Mouse (Mus musculus): ENCODE data around the gene Hlcs. TPM values are rescaled to one million over a fixed set of nuclear protein-coding genes. Genes with fewer than 3 reads are reported as not detected.
A peak's percentile ranks its signal among the peaks of the same experiment; 100 is the strongest.

Gene Hlcs
- polyA plus RNA-seq, 1 experiment from 2014 or later = 12.6 TPM

DNA sequence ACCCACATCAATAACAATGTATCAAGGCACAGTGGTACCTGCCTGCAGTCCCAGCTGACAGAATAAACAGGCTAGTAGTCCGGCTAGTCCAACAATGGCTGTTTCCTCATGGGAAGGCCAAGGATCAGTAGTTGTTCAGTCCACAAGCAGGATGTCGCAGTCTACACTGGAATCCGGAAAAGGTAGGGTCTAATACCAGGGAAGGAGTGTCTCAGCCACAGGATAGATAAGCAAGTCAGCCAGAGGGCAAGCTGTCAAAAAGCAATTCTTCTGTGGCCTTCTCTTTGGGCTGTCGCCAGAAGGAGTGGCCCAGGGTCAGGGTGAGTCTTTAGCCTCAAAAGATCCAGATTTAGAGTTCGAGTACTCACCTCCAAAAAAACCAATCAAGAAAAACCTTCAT lies 4.4 kb upstream of the Hlcs start:
- H3K4me3 ChIP-seq = no peak overlapping the region
- H3K9me3 ChIP-seq (replicated peaks) = no peaks in the 10 kb centered on the region
- H3K36me3 ChIP-seq = no peaks in the 10 kb centered on the region
- no peak for DNase-seq (ENCODE audit: low spot score)
- WGBS = 86% methylated on average over 5 of the region's 5 CpGs
- H3K27ac ChIP-seq (replicated peaks) = no peak overlapping the region
- H3K27me3 ChIP-seq (ENCODE audit: low read depth, poor library complexity, severe bottlenecking) = peaks cover 14% of the 10 kb centered on the region
- H3K4me1 ChIP-seq = peaks cover 10% of the 10 kb centered on the region

DNA sequence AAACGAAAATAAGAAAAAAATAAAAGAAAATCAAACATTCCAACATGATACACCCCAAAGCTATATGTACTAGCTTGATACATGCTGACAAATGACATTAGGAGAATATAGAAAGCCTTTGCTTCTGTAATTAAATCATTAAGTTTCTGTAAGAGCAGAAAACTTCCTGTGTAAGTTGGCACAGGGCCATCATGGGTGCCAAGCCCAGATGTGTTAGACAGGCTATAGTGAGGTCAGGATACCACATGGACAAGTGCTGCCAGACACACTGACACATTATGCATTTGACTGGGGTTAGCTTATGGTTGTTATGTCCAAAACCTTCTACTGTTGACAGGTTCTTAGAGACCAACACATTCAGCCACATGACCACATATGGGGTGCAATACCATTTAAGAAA lies 1.8 kb upstream of the Hlcs start:
- H3K36me3 ChIP-seq = no peaks in the 10 kb centered on the region
- no peak for DNase-seq (ENCODE audit: low spot score)
- H3K9me3 ChIP-seq (replicated peaks) = no peaks in the 10 kb centered on the region
- H3K27me3 ChIP-seq (ENCODE audit: low read depth, poor library complexity, severe bottlenecking) = peaks cover 14% of the 10 kb centered on the region
- peaks cover 22% of the 10 kb centered on the region for H3K4me1 ChIP-seq
- H3K4me3 ChIP-seq = no peak overlapping the region
- 65% methylated on average over 1 of the region's 1 CpGs for WGBS
- H3K27ac ChIP-seq (replicated peaks) = no peak overlapping the region

DNA sequence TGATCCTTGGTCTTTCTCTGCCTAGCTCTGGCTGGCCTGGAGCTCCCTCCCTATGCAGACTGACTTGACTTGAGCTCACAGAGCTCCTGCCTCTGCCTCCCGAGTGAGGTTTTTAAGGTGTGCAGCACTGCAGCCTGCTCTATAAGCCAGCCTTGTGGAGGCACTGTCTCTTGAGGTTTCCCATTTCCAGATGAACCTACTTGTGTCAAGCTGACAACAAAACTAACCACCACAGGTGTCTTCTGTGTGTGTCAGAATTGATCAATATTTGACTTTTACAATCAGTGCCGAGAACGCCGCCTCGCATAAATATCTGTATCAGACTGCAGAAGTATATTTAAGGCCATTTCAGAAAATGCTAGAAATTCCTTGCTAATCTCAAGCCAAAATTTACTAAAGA lies 1.3 kb upstream of the Hlcs start:
- no peak for DNase-seq (ENCODE audit: low spot score)

DNA sequence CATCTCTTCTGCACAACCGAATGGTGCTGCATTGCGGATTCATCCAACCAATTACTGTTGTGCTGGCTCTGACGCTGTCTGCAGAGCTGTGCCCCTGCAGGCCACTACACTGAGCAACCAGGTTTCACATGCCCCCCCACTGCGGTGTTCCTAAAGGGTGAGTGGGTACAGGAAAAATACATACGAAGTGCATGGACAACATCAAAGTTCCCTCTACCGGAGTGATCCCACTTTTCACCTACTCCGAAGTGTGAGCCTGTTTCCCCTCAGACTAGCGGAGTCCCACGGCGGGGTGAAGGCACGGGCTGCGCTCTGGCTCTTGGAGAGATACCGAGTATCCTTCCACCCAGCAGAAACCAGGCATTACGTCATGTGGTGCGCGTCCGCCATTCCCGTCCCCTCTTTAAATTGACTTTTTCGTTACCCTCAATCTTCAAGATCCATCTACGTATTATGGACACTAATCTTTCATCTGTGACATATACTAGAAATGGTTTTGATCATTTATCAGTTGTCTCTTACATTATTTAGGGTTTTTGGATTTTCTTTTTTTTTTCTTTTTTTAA lies 625 bp downstream of the Hlcs start:
- peak overlapping the region; percentile 99 for H3K27ac ChIP-seq (replicated peaks)
- H3K4me3 ChIP-seq = peak overlapping the region; percentile 82
- 0% methylated on average over 20 of the region's 20 CpGs for WGBS
- peaks cover 14% of the 10 kb centered on the region for H3K27me3 ChIP-seq (ENCODE audit: low read depth, poor library complexity, severe bottlenecking)
- peaks cover 26% of the 10 kb centered on the region for H3K4me1 ChIP-seq
- no peaks in the 10 kb centered on the region for H3K36me3 ChIP-seq
- H3K9me3 ChIP-seq (replicated peaks) = no peaks in the 10 kb centered on the region
- DNase-seq (ENCODE audit: low spot score) = peak; percentile 88

More for the DNA sequence above, 1.3 kb upstream of the Hlcs start:
- Histone ChIP-seq H3K4me1 (peaks cover 22% of the 10 kb centered on the region), H3K27me3 (ENCODE audit: low read depth, poor library complexity, severe bottlenecking) (peaks cover 14% of the 10 kb centered on the region), H3K27ac (replicated peaks) (no peak overlapping the region), H3K9me3 (replicated peaks) (no peaks in the 10 kb centered on the region), H3K36me3 (no peaks in the 10 kb centered on the region), H3K4me3 (no peak overlapping the region)
- 93% methylated on average over 5 of the region's 5 CpGs for WGBS

DNA sequence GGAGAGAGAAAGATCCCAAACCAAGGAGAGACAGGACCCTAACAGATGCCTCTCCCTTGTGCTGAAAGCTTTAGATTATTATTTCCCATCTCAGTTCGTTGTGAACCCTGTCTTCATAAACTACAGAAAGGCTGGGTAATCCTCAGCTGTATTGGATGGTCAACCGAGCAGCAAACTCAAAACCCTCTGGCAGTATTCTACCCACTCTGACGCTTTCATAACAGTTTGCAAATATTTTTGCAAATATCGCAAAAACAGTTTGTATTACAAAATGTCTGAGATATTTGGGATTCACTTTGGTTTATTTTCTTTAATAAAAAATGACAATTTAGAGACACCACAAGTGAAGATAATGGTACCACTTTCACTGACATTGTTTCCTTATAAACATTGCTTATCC lies 1.4 kb downstream of the Hlcs start:
- Histone ChIP-seq H3K4me1 (peaks cover 28% of the 10 kb centered on the region), H3K4me3 (peak overlapping the region; percentile 82), H3K36me3 (no peaks in the 10 kb centered on the region), H3K27ac (replicated peaks) (peak overlapping the region; percentile 99), H3K27me3 (ENCODE audit: low read depth, poor library complexity, severe bottlenecking) (peaks cover 14% of the 10 kb centered on the region), H3K9me3 (replicated peaks) (no peaks in the 10 kb centered on the region)
- DNase-seq (ENCODE audit: low spot score) = no peak
- 76% methylated on average over 4 of the region's 4 CpGs for WGBS

DNA sequence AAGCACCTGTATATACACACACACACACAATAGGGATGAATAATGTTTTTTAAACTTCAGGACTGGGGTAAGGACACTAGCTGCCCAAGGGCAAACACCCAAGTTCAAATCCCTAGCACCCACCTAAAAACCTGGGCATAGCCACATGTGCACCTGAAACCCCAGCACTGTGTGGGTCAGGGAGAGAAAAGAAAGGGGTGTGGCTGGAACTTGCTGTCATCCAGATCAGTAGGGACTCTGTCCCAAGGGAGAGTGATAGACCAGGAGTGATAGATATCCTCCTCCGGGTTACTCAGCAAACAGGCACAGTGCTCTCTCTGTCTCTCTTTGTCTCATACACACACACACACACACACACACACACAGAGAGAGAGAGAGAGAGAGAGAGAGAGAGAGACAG lies 2.0 kb downstream of the Hlcs start:
- Histone ChIP-seq H3K27ac (replicated peaks) (0 out of 2 replicates have a peak overlapping the region, but pooled peaks have one; percentile 99), H3K27me3 (ENCODE audit: low read depth, poor library complexity, severe bottlenecking) (peaks cover 14% of the 10 kb centered on the region), H3K9me3 (replicated peaks) (no peaks in the 10 kb centered on the region), H3K4me1 (peaks cover 28% of the 10 kb centered on the region), H3K36me3 (no peaks in the 10 kb centered on the region), H3K4me3 (peak overlapping the region; percentile 82; the same call in 1 of the 2 replicates)
- 81% methylated on average over 1 of the region's 1 CpGs for WGBS
- no peak for DNase-seq (ENCODE audit: low spot score)

DNA sequence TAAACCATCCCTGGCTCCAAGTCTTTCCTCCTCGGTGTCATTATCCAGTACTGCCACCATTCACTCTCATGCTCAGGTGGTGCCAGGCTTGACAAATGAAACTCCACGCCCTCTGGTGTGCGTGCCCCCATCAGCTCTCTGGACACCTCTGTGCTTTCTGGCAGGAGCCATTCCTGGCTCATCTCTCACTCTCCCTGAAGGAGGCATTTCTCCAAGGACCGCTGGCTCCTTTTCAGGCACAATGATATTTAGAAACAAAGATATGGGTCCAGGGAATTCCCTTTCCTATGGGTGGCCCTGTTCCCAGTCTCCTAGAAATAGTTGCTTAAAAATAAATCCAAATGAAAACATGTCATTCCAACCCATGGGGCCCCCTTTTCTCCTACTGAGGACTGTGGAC lies 4.3 kb downstream of the Hlcs start:
- H3K27me3 ChIP-seq (ENCODE audit: low read depth, poor library complexity, severe bottlenecking) = peaks cover 3% of the 10 kb centered on the region
- no peak for DNase-seq (ENCODE audit: low spot score)
- no peak overlapping the region for H3K4me3 ChIP-seq
- no peak overlapping the region for H3K27ac ChIP-seq (replicated peaks)
- no peaks in the 10 kb centered on the region; the same call in 1 of the 2 replicates for H3K9me3 ChIP-seq (replicated peaks)
- no peaks in the 10 kb centered on the region for H3K36me3 ChIP-seq
- WGBS = 90% methylated on average over 4 of the region's 4 CpGs
- H3K4me1 ChIP-seq = peaks cover 28% of the 10 kb centered on the region

DNA sequence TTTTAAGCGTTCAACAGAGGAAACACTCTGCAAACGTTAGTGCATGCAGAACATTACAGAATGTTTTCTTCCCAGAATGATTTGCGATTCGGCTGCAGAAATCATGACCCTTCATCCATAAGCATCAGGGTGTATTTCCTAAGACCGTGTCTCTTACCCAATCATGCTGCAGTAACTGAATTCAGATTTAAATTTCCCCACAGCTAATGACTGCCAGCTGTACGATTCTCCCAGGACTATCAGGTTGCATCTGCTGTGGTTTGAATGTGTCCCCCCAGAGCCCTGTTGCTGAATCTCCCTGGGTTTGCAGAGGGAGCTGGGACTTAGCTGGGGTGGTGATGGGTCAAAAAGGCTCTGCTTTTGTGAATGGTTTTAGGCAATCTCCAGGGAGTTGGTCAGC lies 5.4 kb downstream of the Hlcs start:
- 65% methylated on average over 6 of the region's 6 CpGs for WGBS
- peaks cover 14% of the 10 kb centered on the region for H3K27me3 ChIP-seq (ENCODE audit: low read depth, poor library complexity, severe bottlenecking)
- no peak overlapping the region for H3K27ac ChIP-seq (replicated peaks)
- H3K36me3 ChIP-seq = no peaks in the 10 kb centered on the region
- no peak for DNase-seq (ENCODE audit: low spot score)
- H3K4me1 ChIP-seq = peaks cover 21% of the 10 kb centered on the region
- H3K4me3 ChIP-seq = no peak overlapping the region
- no peaks in the 10 kb centered on the region; the same call in 1 of the 2 replicates for H3K9me3 ChIP-seq (replicated peaks)

DNA sequence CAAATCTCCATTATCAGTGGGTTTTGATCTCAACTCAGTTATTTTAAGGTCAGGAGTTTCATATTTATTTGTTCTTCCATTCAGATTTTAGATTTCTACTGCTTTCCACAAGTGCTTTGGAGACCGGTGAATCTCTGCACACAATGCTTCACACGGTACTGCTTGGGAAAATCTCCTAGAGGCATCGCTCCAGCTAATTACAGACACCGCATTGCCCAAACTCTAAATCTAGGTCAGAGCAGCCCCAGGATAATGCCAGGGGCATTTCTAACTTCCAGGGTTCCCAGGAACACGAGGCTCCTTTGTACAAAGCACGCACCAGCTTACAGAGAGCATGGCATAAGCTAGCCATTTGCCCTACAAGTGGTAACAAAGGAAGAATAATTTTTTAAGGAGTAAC lies 5.8 kb downstream of the Hlcs start:
- WGBS = 85% methylated on average over 6 of the region's 6 CpGs
- H3K36me3 ChIP-seq = no peaks in the 10 kb centered on the region
- no peak for DNase-seq (ENCODE audit: low spot score)
- H3K9me3 ChIP-seq (replicated peaks) = no peaks in the 10 kb centered on the region; the same call in 1 of the 2 replicates
- no peak overlapping the region for H3K4me3 ChIP-seq
- H3K4me1 ChIP-seq = peaks cover 26% of the 10 kb centered on the region
- H3K27ac ChIP-seq (replicated peaks) = no peak overlapping the region
- peaks cover 18% of the 10 kb centered on the region for H3K27me3 ChIP-seq (ENCODE audit: low read depth, poor library complexity, severe bottlenecking)

DNA sequence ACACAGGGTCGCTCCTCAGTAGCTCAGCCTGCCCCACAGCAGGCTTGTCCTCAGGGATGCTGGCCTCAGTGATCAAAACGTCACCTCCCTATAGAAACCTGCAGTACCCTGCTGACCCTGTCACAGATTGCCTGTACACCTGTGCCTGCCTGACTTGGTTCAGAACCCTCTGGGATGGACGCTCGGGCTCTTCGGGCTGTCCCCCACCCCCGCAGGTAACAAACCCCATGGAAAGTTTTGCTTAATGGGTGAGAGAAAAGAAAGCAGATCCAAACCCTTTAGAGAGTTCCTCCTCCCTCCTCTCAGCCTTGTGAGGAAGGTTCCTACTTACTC lies 10.2 kb downstream of the Hlcs start:
- Histone ChIP-seq H3K27ac (replicated peaks) (peak overlapping the region; percentile 67), H3K36me3 (no peaks in the 10 kb centered on the region), H3K4me3 (peak overlapping the region; percentile 42), H3K4me1 (peaks cover 18% of the 10 kb centered on the region), H3K27me3 (ENCODE audit: low read depth, poor library complexity, severe bottlenecking) (peaks cover 28% of the 10 kb centered on the region), H3K9me3 (replicated peaks) (no peaks in the 10 kb centered on the region; the same call in 1 of the 2 replicates)
- 20% methylated on average over 6 of the region's 6 CpGs for WGBS
- DNase-seq (ENCODE audit: low spot score) = no peak

DNA sequence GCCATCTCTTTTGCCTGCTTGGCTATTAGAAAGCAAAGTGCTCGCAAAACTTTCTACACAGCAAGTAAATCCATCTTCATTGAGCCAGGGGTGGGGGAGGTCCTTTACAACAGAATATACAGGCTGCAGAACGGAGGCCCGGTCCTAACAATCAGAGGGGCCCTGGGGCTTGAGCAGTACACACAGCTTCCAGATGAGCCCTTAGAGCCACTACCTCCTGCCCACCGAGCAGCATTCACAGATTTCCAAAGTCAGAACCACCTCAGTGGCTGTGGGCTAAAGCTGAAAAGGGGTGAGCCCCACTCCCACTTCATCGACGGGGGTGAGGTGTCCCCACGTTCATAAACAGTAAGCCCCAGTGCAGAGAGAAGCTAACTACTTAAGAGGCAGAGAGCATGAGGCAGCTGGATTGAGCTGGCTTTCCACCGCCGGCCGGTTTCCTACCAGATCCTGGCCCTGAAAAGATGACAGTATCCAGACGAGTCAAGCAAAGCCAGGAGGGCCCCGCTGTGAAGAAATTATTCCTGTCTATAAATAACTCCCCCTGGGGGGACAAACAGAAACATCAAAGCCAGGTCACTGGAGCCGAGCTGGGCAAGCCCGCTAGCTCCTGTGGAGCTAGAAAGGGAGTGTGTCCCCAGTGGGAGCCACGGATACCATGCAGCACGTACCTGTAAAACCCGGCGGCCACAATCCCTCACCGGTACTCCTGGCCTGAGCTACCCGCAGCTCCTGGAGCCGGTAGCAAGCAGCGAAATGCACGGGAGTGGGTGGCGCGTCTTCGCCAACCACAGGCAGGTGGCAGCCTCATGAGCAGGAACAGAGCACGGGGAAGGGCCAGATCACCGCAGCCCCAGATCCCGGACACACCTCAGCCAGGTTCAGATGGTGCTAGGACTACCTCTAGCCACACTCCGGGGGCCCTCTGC lies 10.8 kb downstream of the Hlcs start:
- peaks cover 12% of the 10 kb centered on the region for H3K4me1 ChIP-seq
- H3K27ac ChIP-seq (replicated peaks) = peak overlapping the region; percentile 67
- H3K9me3 ChIP-seq (replicated peaks) = no peaks in the 10 kb centered on the region; the same call in 1 of the 2 replicates
- peak overlapping the region; percentile 42 for H3K4me3 ChIP-seq
- no peaks in the 10 kb centered on the region for H3K36me3 ChIP-seq
- DNase-seq (ENCODE audit: low spot score) = peak; percentile 31
- peaks cover 28% of the 10 kb centered on the region for H3K27me3 ChIP-seq (ENCODE audit: low read depth, poor library complexity, severe bottlenecking)
- WGBS = 15% methylated on average over 30 of the region's 30 CpGs

DNA sequence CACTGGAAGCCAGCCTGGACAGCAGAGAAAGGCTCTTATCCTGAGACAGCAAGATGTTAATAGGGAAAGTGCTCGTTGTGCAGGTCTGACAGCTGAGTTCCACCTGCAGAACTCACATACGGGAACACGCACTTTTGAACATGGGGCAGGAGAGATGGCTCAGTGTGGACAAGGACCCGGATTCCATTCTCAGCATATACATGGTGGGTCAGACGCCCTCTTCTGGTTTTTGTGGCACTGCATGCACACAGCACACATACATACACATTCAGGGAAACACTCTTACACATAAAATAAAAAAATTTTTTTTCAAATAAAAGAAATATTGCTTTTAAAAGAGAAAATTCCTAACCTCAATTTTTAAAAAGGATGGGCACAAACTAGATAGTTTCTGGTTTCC lies 11.7 kb downstream of the Hlcs start:
- Histone ChIP-seq H3K9me3 (replicated peaks) (no peaks in the 10 kb centered on the region; the same call in 1 of the 2 replicates), H3K36me3 (no peaks in the 10 kb centered on the region), H3K27ac (replicated peaks) (no peak overlapping the region), H3K4me3 (no peak overlapping the region), H3K4me1 (peaks cover 12% of the 10 kb centered on the region), H3K27me3 (ENCODE audit: low read depth, poor library complexity, severe bottlenecking) (peaks cover 28% of the 10 kb centered on the region)
- 82% methylated on average over 5 of the region's 5 CpGs for WGBS
- no peak for DNase-seq (ENCODE audit: low spot score)

DNA sequence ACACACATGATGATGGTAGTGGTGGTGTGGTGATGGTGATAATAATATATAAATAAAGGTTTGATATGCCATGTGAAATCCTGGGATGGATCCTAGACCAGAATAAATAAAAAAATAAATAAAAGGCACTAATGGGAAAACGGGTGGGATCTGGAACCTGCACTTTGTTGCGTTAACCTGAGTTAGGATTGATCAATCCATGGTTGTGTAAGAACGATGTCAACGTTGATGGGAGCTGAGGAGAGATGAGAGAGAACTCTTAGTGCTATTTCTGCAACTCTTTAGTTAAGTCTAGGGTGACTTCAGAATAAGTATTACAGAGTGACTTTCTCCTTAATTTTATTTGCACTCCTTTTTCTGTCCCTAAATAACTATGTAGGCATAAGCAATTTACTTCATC lies 12.2 kb downstream of the Hlcs start:
- DNase-seq (ENCODE audit: low spot score) = no peak
- no peak overlapping the region for H3K4me3 ChIP-seq
- no peak overlapping the region for H3K27ac ChIP-seq (replicated peaks)
- no peaks in the 10 kb centered on the region for H3K36me3 ChIP-seq
- H3K27me3 ChIP-seq (ENCODE audit: low read depth, poor library complexity, severe bottlenecking) = peaks cover 28% of the 10 kb centered on the region
- peaks cover 12% of the 10 kb centered on the region for H3K4me1 ChIP-seq
- H3K9me3 ChIP-seq (replicated peaks) = no peaks in the 10 kb centered on the region; the same call in 1 of the 2 replicates
- 92% methylated on average over 4 of the region's 4 CpGs for WGBS
